Mouse (Mus musculus): ENCODE measurements at regions not wholly inside any gene's neighbourhood (a gene's known extent, or its start where the extent isn't known, plus 50 kb on each side); places are given as distances from the start of the nearest gene placed in this dataset.
A peak's percentile ranks its signal among the peaks of the same experiment; 100 is the strongest.

DNA sequence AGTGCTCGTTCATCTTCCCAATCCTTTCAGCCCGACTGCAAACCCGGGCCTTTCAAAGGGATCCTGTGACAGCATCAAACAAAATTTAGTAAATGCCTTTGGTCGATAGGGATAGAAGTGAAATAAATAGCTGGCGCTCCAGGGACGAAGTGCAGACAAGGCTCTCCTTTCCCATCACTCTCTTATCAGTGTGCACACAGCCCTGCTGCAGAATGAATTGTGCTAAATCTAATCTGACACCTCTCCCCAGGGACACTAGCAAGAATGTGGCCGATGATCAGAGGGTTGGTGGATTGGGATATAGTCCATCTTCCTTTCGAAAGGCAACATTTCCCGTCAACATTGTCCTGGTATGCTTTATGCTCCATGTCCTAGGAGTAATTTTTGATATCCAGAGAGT lies 1372.9 kb upstream of the Tenm4 start:
- H3K27ac ChIP-seq (replicated peaks), result no peak overlapping the region
- no peak overlapping the region for H3K4me3 ChIP-seq
- H3K4me1 ChIP-seq, result peaks cover 7% of the 10 kb centered on the region; the same call in 1 of the 2 replicates
- peak; percentile 14 for DNase-seq (ENCODE audit: low spot score)
- no peaks in the 10 kb centered on the region for H3K36me3 ChIP-seq
- 62% methylated on average over 9 of the region's 9 CpGs for WGBS
- no peaks in the 10 kb centered on the region for H3K27me3 ChIP-seq (ENCODE audit: low read depth, poor library complexity, severe bottlenecking)
- H3K9me3 ChIP-seq (replicated peaks), result no peaks in the 10 kb centered on the region

DNA sequence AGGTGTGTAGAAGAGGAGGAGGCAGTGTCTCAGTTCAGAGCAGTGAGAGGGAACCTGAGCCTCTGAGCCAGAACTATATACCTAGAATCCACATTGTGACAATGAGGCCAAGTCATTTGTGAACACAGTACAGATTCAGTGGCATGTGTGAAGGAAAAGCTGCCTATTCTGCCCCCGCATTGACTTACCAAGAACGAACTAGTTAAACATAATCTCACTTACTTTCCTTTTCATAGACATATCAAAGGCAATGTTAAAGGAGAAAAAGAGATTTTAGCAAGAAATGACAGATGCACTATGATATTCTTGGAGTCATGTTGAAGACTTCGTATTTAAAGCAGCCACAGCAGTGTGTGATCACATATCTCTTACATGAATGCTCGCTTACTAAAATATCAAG lies 1329.8 kb upstream of the Tenm4 start:
- Histone ChIP-seq H3K27ac (replicated peaks) (no peak overlapping the region), H3K9me3 (replicated peaks) (no peaks in the 10 kb centered on the region), H3K36me3 (no peaks in the 10 kb centered on the region), H3K4me3 (no peak overlapping the region), H3K4me1 (no peaks in the 10 kb centered on the region), H3K27me3 (ENCODE audit: low read depth, poor library complexity, severe bottlenecking) (no peaks in the 10 kb centered on the region)
- WGBS, result 90% methylated on average over 4 of the region's 4 CpGs
- DNase-seq (ENCODE audit: low spot score), result no peak

DNA sequence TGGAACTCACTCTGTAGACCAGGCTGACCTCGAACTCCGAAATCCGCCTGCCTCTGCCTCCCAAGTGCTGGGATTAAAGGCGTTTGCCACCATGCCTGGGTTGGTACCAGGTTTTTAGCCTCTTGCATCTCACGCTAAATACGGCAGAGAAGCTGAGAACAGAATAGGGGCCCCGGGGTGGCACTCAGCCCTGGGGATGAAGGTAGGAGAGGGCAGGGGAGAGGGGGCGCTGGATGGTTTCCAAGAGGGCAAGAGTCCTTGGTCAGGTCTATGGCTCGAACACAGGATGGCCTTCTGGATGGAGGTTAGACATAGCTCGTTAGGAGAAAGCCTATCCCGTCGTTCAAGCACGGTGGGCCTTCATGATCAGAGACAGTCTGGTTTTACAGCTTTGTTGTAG lies 1319.7 kb upstream of the Tenm4 start:
- H3K36me3 ChIP-seq, result no peaks in the 10 kb centered on the region
- H3K27me3 ChIP-seq (ENCODE audit: low read depth, poor library complexity, severe bottlenecking), result no peaks in the 10 kb centered on the region
- no peak overlapping the region for H3K4me3 ChIP-seq
- H3K27ac ChIP-seq (replicated peaks), result no peak overlapping the region
- H3K4me1 ChIP-seq, result no peaks in the 10 kb centered on the region
- DNase-seq (ENCODE audit: low spot score), result no peak
- 92% methylated on average over 13 of the region's 13 CpGs for WGBS
- no peaks in the 10 kb centered on the region for H3K9me3 ChIP-seq (replicated peaks)

DNA sequence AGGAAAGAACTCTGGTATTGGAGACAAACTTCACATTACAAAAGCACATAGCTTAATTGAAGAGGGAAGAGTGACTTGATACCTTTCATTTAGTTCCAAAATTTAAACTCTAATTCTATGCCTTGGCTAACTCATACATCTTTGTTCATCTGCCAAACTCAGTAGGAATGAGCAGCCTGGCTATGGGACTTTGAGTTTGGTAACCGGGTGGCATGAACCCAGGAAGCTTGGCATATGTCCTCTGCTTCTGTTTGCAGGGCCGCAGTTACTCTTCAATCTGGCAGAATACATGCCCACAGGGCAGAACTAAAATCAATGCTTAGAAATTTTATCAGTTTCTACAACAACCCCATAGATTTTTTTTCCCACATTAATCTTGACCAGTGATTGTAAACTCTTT lies 1314.4 kb upstream of the Tenm4 start:
- H3K27me3 ChIP-seq (ENCODE audit: low read depth, poor library complexity, severe bottlenecking), result no peaks in the 10 kb centered on the region
- no peaks in the 10 kb centered on the region for H3K9me3 ChIP-seq (replicated peaks)
- WGBS, result 92% methylated on average over 2 of the region's 2 CpGs
- DNase-seq (ENCODE audit: low spot score), result no peak
- H3K4me1 ChIP-seq, result no peaks in the 10 kb centered on the region
- H3K4me3 ChIP-seq, result no peak overlapping the region
- no peaks in the 10 kb centered on the region for H3K36me3 ChIP-seq
- H3K27ac ChIP-seq (replicated peaks), result no peak overlapping the region

DNA sequence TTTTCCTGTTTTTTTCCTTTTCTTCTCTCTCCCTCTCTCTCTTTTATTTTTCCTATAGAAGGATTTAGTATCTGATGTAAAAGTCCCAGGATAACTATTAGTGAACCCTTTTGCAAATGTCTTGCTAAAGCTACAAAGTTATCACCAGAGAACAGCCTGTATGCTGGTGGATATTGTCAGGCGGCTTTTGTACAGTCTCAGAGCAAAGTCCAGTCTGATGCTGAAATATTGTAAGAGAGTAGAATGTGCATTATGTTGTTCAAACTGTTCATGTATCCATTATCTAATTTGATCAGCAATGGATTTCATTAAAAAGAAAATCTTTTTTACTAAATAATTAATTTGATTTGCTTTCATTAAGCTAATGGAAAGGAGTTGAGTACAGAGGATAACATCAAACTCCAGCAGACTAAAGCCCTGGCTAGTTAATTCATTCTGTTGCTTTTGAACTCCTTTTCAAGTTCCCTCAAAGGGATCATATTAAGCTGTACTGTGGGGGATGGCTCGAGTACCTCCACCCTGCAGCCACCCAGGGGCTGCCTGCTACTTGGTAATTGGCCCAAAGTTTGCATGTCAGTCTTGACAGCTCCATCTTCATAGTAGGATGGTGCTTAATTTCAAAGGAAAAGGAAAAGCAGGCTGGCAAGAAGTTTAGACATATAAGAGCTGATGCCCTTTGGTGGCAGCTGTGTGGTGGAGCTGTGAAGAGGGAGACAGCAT lies 1280.2 kb upstream of the Tenm4 start:
- Histone ChIP-seq H3K27ac (replicated peaks) (no peak overlapping the region), H3K4me1 (peaks cover 6% of the 10 kb centered on the region), H3K4me3 (no peak overlapping the region), H3K36me3 (no peaks in the 10 kb centered on the region), H3K27me3 (ENCODE audit: low read depth, poor library complexity, severe bottlenecking) (no peaks in the 10 kb centered on the region), H3K9me3 (replicated peaks) (no peaks in the 10 kb centered on the region)
- WGBS, result 53% methylated on average over 2 of the region's 2 CpGs
- no peak for DNase-seq (ENCODE audit: low spot score)

DNA sequence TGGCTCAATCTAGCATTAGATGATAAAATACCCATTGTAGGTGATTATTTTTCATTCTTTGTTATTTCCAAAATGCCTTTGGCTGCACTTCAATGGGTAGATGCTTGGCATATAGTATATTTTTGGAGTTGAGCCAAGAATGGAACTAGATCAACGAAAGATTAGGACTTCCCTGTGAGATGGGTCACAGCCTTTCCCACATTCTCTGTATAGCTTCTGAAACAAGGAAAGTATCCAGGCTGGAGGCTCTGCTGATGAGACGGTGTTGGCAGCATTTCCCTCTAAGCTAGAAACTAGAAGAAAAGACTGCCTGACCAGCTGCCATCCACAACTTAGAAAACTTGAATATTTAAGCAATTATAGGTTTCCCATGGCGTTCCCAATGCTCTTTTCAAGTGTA lies 1273.0 kb upstream of the Tenm4 start:
- H3K9me3 ChIP-seq (replicated peaks), result no peaks in the 10 kb centered on the region
- H3K36me3 ChIP-seq, result no peaks in the 10 kb centered on the region
- no peaks in the 10 kb centered on the region for H3K27me3 ChIP-seq (ENCODE audit: low read depth, poor library complexity, severe bottlenecking)
- no peak overlapping the region for H3K4me3 ChIP-seq
- H3K4me1 ChIP-seq, result no peaks in the 10 kb centered on the region
- H3K27ac ChIP-seq (replicated peaks), result no peak overlapping the region
- 73% methylated on average over 3 of the region's 3 CpGs for WGBS
- DNase-seq (ENCODE audit: low spot score), result no peak

DNA sequence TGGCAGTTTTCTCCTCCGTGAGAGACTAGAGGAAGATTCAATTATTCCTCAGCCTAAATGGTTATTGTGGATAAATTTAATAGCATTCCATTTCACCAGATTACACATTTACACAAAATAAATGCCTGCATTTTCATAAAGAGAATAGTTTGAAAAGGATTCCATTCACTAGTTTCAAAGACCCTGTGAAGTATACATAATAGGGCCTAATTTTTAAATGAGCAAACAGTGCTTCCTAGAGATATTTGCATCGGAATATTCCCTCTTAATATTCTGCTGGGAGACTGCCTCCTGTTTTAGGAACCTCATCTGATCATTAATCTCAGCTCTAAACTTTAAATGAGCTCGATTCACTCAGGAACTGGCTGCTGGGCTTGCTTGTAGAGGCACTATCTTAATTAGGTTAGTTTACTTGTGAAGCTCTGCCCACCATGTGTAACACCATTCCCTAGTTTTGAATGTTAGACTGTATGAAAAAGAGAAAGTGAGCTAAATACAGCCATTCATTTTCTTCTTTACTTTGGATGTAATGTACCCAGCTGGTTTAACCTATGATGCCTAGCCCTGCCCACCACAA lies 1244.4 kb upstream of the Tenm4 start:
- WGBS, result 84% methylated on average over 3 of the region's 3 CpGs
- H3K27me3 ChIP-seq (ENCODE audit: low read depth, poor library complexity, severe bottlenecking), result no peaks in the 10 kb centered on the region
- H3K4me1 ChIP-seq, result no peaks in the 10 kb centered on the region
- no peak overlapping the region for H3K4me3 ChIP-seq
- no peaks in the 10 kb centered on the region for H3K36me3 ChIP-seq
- no peak overlapping the region for H3K27ac ChIP-seq (replicated peaks)
- no peak for DNase-seq (ENCODE audit: low spot score)
- no peaks in the 10 kb centered on the region for H3K9me3 ChIP-seq (replicated peaks)

DNA sequence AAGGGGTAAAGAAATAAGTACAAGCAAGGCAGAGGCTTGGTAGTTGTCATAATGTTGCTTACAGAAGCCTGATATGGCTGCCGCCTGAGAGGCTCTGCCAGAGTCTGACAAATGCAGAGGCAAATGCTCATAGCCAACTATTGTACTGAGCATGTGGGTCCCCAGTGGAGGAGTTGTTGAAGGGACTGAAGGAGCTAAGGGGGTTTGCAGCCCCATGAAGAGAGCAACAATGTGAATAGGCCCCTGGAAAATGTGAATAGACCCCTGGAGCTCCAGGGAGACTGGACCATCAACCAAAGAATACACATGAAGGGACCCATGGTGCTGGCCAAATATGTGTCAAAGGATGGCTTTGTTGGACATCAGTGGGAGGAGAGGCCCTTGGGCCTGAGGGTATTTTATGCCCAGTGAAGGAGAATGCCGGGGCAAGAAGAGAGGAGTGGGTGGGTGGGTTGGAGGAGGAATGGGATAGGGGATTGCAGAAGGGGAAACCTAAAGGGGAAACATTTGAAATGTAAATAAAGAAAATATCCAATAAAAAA lies 1207.2 kb upstream of the Tenm4 start:
- Histone ChIP-seq H3K4me3 (no peak overlapping the region), H3K4me1 (no peaks in the 10 kb centered on the region), H3K27ac (replicated peaks) (no peak overlapping the region), H3K27me3 (ENCODE audit: low read depth, poor library complexity, severe bottlenecking) (no peaks in the 10 kb centered on the region), H3K36me3 (no peaks in the 10 kb centered on the region), H3K9me3 (replicated peaks) (no peaks in the 10 kb centered on the region)
- 75% methylated on average over 2 of the region's 2 CpGs for WGBS
- DNase-seq (ENCODE audit: low spot score), result no peak

DNA sequence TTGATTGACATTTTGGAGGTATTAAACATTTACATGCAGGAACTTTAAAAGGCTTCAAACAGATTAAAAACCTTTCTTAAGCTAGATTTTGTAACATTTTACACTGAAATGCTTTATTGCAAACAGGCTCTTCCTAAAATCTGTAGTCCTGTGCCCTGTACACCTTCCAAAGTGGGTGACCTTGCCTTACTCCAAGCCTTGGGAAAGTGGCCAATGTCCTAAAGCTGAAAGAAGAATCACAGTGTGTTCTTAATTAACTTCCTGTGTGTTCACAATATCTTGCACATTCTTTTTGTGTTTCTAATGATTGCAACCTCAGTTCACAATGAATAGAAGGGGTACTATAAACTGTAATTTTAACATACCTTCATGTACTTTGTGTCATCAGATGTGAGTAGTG lies 1203.4 kb upstream of the Tenm4 start:
- Histone ChIP-seq H3K27me3 (ENCODE audit: low read depth, poor library complexity, severe bottlenecking) (no peaks in the 10 kb centered on the region), H3K36me3 (no peaks in the 10 kb centered on the region), H3K4me1 (no peaks in the 10 kb centered on the region), H3K4me3 (no peak overlapping the region), H3K9me3 (replicated peaks) (no peaks in the 10 kb centered on the region), H3K27ac (replicated peaks) (no peak overlapping the region)
- no peak for DNase-seq (ENCODE audit: low spot score)

DNA sequence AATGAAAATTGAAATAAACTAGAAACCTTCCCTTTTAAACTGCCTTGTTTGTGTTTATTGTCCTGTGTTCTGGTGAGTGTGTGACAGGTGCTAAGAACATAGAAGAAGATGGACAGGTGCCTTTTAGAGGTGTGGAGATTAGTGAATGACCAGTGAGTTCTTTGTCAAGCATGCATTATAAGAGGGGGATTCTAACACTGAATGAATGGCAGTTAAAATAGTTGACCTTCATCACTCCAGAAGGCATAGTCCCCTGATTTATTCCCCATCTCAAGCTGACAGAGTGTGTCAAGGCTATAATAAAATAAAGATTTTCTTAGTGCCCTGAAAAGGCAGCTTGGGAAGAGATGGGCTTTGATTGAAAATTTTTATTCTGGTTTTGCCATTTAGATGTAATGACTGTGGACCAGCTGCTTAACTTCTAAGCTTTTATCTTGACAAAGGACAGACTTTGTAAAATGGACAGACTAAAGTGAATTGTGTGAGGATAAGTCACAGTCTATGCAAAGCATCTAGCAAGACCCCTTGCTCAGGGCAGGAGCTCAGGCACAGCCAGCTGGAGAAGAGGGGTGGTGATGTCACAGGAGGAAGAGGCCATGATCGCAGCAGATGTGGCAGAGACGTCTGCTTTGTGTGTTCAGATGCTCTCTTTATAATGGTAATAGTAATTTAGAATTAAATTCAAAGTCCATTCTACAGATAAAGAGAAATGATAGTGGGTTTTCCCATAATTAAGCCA lies 1195.8 kb upstream of the Tenm4 start:
- 61% methylated on average over 2 of the region's 2 CpGs for WGBS
- DNase-seq (ENCODE audit: low spot score), result peak; percentile 47
- Histone ChIP-seq H3K27me3 (ENCODE audit: low read depth, poor library complexity, severe bottlenecking) (no peaks in the 10 kb centered on the region), H3K27ac (replicated peaks) (0 out of 2 replicates have a peak overlapping the region, but pooled peaks have one; percentile 13), H3K36me3 (no peaks in the 10 kb centered on the region), H3K9me3 (replicated peaks) (no peaks in the 10 kb centered on the region), H3K4me3 (no peak overlapping the region), H3K4me1 (peaks cover 11% of the 10 kb centered on the region)

DNA sequence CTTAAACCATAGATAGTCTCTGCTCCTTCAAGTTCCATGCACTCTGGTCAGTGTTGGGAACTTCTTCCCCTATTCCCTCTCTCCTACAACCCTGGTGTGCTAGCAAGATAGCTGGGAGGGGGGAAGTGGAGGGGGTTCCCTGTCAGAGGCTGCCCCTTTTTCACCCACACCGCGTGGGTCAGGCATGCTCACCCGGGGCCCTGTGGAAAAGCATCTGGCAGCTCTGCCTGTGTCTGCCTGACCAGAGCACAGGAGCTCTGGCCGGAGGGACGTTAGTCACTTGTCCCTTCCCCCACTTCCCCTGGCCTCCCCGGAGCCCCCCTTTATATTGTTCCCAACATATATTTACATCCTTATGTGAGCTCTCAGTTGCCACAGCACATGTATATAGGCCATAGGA lies 1174.8 kb upstream of the Tenm4 start:
- Histone ChIP-seq H3K36me3 (no peaks in the 10 kb centered on the region), H3K27ac (replicated peaks) (no peak overlapping the region), H3K4me1 (no peaks in the 10 kb centered on the region), H3K4me3 (no peak overlapping the region), H3K27me3 (ENCODE audit: low read depth, poor library complexity, severe bottlenecking) (no peaks in the 10 kb centered on the region), H3K9me3 (replicated peaks) (no peaks in the 10 kb centered on the region)
- 77% methylated on average over 6 of the region's 6 CpGs for WGBS
- DNase-seq (ENCODE audit: low spot score), result no peak

DNA sequence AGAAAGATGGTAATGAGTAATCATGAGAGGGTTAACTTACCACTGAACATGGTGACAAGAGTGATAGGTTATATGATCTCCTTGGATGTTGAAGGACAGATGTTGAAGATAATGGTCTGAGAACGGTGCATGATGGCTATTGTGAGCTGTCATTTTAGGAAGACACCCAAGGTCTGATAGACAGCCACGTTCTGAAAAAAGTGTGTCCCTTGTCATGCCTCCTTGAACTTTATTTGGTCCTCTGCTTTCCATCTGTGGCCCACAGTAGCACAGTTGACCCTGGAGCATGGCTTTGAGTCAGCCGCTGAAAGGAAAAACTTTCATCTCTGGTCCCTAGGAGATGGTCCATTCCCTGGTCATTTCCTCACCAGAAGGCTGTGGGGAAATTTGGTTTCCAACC lies 1166.9 kb upstream of the Tenm4 start:
- DNase-seq (ENCODE audit: low spot score), result no peak
- no peaks in the 10 kb centered on the region for H3K9me3 ChIP-seq (replicated peaks)
- no peaks in the 10 kb centered on the region for H3K4me1 ChIP-seq
- no peak overlapping the region for H3K27ac ChIP-seq (replicated peaks)
- no peak overlapping the region for H3K4me3 ChIP-seq
- no peaks in the 10 kb centered on the region for H3K27me3 ChIP-seq (ENCODE audit: low read depth, poor library complexity, severe bottlenecking)
- WGBS, result 81% methylated on average over 3 of the region's 3 CpGs
- no peaks in the 10 kb centered on the region for H3K36me3 ChIP-seq

DNA sequence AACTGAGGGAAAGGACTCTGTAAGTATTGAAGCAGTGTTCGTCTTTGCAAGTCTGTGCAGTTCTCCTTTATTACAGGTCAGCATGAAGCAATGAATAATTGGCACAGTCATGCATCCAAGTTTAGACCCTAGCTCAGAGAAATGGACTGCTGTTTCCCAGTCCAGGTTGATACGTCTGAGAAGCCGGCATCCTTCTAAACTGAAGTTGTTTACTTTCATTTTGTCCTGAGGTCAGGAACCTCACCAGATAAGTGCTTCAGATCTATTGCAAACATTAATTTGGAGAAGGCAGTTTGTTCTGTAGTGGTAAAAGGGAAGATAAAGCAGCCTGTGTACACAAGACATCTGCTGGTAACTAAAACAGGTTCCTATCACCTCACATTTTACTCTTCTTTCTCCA lies 1165.6 kb upstream of the Tenm4 start:
- no peak overlapping the region for H3K27ac ChIP-seq (replicated peaks)
- H3K9me3 ChIP-seq (replicated peaks), result no peaks in the 10 kb centered on the region
- H3K27me3 ChIP-seq (ENCODE audit: low read depth, poor library complexity, severe bottlenecking), result no peaks in the 10 kb centered on the region
- no peak for DNase-seq (ENCODE audit: low spot score)
- no peaks in the 10 kb centered on the region for H3K36me3 ChIP-seq
- H3K4me3 ChIP-seq, result no peak overlapping the region
- WGBS, result 81% methylated on average over 3 of the region's 3 CpGs
- no peaks in the 10 kb centered on the region for H3K4me1 ChIP-seq

All from midbrain, embryonic 10.5 days (tissue).